Mouse (Mus musculus): Measurements from ENCODE around the gene Nfib. TPM values are rescaled to one million over a fixed set of nuclear protein-coding genes. Genes with fewer than 3 reads are reported as not detected.

Nfib gene
- polyA plus RNA-seq, 2 experiments, result 1.7 to 2.6 TPM

DNA sequence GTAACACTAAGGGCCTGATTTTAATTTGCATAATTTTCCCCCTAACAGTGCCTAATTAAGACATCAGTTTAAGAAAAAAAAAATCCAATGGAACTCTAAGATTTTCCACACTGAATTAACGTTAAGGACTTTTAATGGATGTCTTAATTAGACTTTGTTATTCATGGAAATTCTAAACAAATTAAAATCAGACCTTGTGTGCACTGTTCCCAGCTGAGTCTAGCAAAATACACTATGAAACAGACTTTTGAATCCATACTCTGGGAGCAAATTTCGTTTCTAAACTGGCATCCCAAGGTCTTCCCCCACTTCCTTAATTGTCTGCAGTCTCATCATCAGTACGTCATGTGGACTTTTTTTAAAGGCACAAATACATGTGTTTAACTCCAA is 379.4 kb downstream of the Nfib start:
- no peaks in the 10 kb centered on the region for H3K27me3 ChIP-seq (ENCODE audit: control insufficient read depth, insufficient read depth, low read length)
- no peaks in the 10 kb centered on the region for H3K9me3 ChIP-seq (ENCODE audit: control insufficient read depth, low read length)
- H3K36me3 ChIP-seq (replicated peaks; ENCODE audit: control insufficient read depth, insufficient read depth, low read depth), result no peaks in the 10 kb centered on the region
- no peak overlapping the region for H3K4me3 ChIP-seq (ENCODE audit: insufficient read depth in 1 of 2, low read depth in 2 of 2, low read length in 2 of 2)
- no peak overlapping the region for H3K4me2 ChIP-seq (ENCODE audit: low read depth)
- no peak overlapping the region for H3K9ac ChIP-seq (replicated peaks)
- TF ChIP-seq EP300 (IDR thresholded peaks at IDR 0.05; ENCODE audit: low read depth), result no peak
- TF ChIP-seq CTCF (IDR thresholded peaks at IDR 0.05; ENCODE audit: low read depth), result no peak
- H3K27ac ChIP-seq, result no peak overlapping the region
- 35% methylated on average over 3 of the region's 3 CpGs for WGBS (ENCODE audit: insufficient replicate concordance)
- ATAC-seq (ENCODE audit: insufficient read depth), result no peak
- H3K4me1 ChIP-seq (replicated peaks; ENCODE audit: control insufficient read depth in 2 of 2, insufficient read depth in 2 of 2, low read length in 1 of 2), result no peaks in the 10 kb centered on the region
- no peak for DNase-seq (ENCODE audit: low read depth in 3 of 3, low spot score in 3 of 3)

DNA sequence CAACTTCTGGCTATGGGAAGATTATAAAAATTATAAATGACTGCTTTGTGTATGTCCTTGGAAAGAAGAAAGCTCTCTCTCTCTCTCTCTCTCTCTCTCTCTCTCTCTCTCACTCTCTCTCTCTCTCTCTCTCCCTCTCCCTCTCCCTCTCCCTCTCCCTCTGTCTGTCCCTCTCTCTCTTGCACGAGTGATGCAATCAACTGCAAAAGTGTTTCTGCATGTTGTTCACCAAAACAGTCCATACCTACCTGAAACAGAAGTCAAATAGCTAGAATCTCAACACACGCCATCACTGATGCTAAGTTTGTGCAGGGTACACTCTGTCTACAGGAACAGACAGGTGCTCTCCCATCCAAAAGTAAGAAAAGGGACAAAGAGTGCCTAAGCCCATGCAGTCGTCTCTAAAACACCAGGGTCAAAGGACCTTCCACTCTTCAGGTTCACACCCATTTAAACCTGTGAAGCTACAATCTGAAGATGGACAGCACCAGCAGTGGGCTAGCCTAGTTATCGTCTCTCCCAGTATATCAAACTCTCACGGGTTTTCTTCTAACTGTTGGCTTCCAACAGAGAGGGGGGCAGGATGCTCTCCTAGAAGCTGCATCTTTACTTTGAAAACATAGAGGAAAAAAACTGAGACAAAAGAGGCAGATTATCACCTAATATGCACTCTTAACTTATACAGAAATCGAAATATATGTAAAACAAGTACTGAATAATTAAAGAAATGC is 380.0 kb downstream of the Nfib start:
- no peaks in the 10 kb centered on the region for H3K4me1 ChIP-seq (replicated peaks; ENCODE audit: control insufficient read depth in 2 of 2, insufficient read depth in 2 of 2, low read length in 1 of 2)
- H3K9me3 ChIP-seq (ENCODE audit: control insufficient read depth, low read length), result no peaks in the 10 kb centered on the region
- H3K36me3 ChIP-seq (replicated peaks; ENCODE audit: control insufficient read depth, insufficient read depth, low read depth), result no peaks in the 10 kb centered on the region
- no peaks in the 10 kb centered on the region for H3K27me3 ChIP-seq (ENCODE audit: control insufficient read depth, insufficient read depth, low read length)
- no peak overlapping the region for H3K9ac ChIP-seq (replicated peaks)
- no peak overlapping the region for H3K27ac ChIP-seq
- WGBS (ENCODE audit: insufficient replicate concordance), result 53% methylated on average over 6 of the region's 6 CpGs
- TF ChIP-seq CTCF (IDR thresholded peaks at IDR 0.05; ENCODE audit: low read depth) (no peak), EP300 (IDR thresholded peaks at IDR 0.05; ENCODE audit: low read depth) (no peak)
- ATAC-seq (ENCODE audit: insufficient read depth) (no peak), DNase-seq (ENCODE audit: low read depth in 3 of 3, low spot score in 3 of 3) (no peak)
- no peak overlapping the region for H3K4me2 ChIP-seq (ENCODE audit: low read depth)
- H3K4me3 ChIP-seq (ENCODE audit: insufficient read depth in 1 of 2, low read depth in 2 of 2, low read length in 2 of 2), result no peak overlapping the region

DNA sequence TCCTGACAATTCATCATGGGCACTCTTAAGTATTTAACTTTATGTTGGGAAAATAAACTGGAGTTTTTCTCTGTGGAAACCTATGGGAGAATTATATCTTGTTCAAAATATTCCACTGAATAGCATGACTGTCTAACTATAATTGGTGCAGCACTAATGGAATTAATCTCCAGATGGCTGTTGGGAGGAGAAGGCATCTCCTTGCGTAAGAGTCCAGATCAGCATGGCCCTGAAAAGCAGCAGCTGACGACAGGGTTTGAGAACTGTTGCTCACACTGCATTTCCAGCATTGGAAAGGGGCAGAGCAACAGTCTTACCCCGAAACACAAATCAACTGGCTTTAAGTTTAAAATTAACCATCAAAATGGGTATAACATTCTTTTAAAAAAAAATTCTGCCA is 380.6 kb downstream of the Nfib start:
- Histone ChIP-seq H3K4me2 (ENCODE audit: low read depth) (no peak overlapping the region), H3K36me3 (replicated peaks; ENCODE audit: control insufficient read depth, insufficient read depth, low read depth) (no peaks in the 10 kb centered on the region), H3K27ac (no peak overlapping the region), H3K27me3 (ENCODE audit: control insufficient read depth, insufficient read depth, low read length) (no peaks in the 10 kb centered on the region), H3K9ac (replicated peaks) (no peak overlapping the region), H3K4me3 (ENCODE audit: insufficient read depth in 1 of 2, low read depth in 2 of 2, low read length in 2 of 2) (no peak overlapping the region), H3K4me1 (replicated peaks; ENCODE audit: control insufficient read depth in 2 of 2, insufficient read depth in 2 of 2, low read length in 1 of 2) (no peaks in the 10 kb centered on the region), H3K9me3 (ENCODE audit: control insufficient read depth, low read length) (no peaks in the 10 kb centered on the region)
- ATAC-seq (ENCODE audit: insufficient read depth) (no peak), DNase-seq (ENCODE audit: low read depth in 3 of 3, low spot score in 3 of 3) (no peak)
- WGBS (ENCODE audit: insufficient replicate concordance), result 59% methylated on average over 3 of the region's 3 CpGs
- no peak for TF ChIP-seq CTCF (IDR thresholded peaks at IDR 0.05; ENCODE audit: low read depth)
- no peak for TF ChIP-seq EP300 (IDR thresholded peaks at IDR 0.05; ENCODE audit: low read depth)

DNA sequence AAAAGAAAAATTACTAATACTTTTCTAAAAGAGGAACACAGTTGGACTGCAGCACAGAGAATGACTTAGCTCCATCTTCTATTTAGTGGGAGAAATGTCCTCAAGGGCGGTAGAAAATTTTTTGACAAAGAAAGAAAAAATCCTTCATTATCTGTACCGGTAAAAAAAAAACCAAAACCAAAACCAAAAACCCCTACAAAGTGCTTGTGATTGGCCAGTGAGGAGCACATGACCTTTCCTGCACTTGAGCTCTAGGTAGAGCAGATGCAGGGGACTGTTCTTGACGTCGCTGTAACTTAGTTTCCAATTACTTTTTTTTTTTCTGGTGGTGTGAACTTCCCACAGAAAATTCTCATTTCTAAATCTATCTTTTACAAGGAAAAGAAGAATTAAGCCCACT is 384.5 kb downstream of the Nfib start:
- DNase-seq (ENCODE audit: low read depth in 3 of 3, low spot score in 3 of 3) (no peak), ATAC-seq (ENCODE audit: insufficient read depth) (no peak)
- Histone ChIP-seq H3K4me3 (ENCODE audit: insufficient read depth in 1 of 2, low read depth in 2 of 2, low read length in 2 of 2) (no peak overlapping the region), H3K27me3 (ENCODE audit: control insufficient read depth, insufficient read depth, low read length) (no peaks in the 10 kb centered on the region), H3K9ac (replicated peaks) (no peak overlapping the region), H3K4me1 (replicated peaks; ENCODE audit: control insufficient read depth in 2 of 2, insufficient read depth in 2 of 2, low read length in 1 of 2) (no peaks in the 10 kb centered on the region), H3K27ac (no peak overlapping the region), H3K4me2 (ENCODE audit: low read depth) (no peak overlapping the region), H3K36me3 (replicated peaks; ENCODE audit: control insufficient read depth, insufficient read depth, low read depth) (no peaks in the 10 kb centered on the region), H3K9me3 (ENCODE audit: control insufficient read depth, low read length) (no peaks in the 10 kb centered on the region)
- WGBS (ENCODE audit: insufficient replicate concordance), result 57% methylated on average over 4 of the region's 4 CpGs
- TF ChIP-seq CTCF (IDR thresholded peaks at IDR 0.05; ENCODE audit: low read depth), result no peak
- TF ChIP-seq EP300 (IDR thresholded peaks at IDR 0.05; ENCODE audit: low read depth), result no peak

DNA sequence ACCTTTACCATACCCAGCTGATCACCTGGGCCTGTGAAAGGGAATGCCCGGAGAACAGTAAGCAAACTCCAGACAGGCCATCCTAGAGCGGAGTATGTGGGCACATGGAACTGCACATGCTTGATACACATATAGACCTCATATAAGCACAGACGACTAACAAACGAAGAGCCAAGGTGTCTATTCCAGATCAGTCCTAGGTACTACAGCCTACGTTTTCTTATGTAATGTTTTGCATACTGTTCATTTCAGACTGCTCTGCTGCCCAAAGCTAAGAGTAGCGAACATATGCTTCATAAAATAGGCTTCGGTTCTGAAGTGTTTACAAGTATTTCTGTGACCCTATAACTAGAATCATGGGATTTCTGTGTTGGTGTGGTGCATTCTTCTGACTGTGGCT is 386.2 kb downstream of the Nfib start:
- Histone ChIP-seq H3K4me2 (ENCODE audit: low read depth) (no peak overlapping the region), H3K27me3 (ENCODE audit: control insufficient read depth, insufficient read depth, low read length) (no peaks in the 10 kb centered on the region), H3K9me3 (ENCODE audit: control insufficient read depth, low read length) (no peaks in the 10 kb centered on the region), H3K9ac (replicated peaks) (no peak overlapping the region), H3K27ac (no peak overlapping the region), H3K4me1 (replicated peaks; ENCODE audit: control insufficient read depth in 2 of 2, insufficient read depth in 2 of 2, low read length in 1 of 2) (no peaks in the 10 kb centered on the region), H3K4me3 (ENCODE audit: insufficient read depth in 1 of 2, low read depth in 2 of 2, low read length in 2 of 2) (no peak overlapping the region), H3K36me3 (replicated peaks; ENCODE audit: control insufficient read depth, insufficient read depth, low read depth) (no peaks in the 10 kb centered on the region)
- TF ChIP-seq CTCF (IDR thresholded peaks at IDR 0.05; ENCODE audit: low read depth) (no peak), EP300 (IDR thresholded peaks at IDR 0.05; ENCODE audit: low read depth) (no peak)
- DNase-seq (ENCODE audit: low read depth in 3 of 3, low spot score in 3 of 3) (no peak), ATAC-seq (ENCODE audit: insufficient read depth) (no peak)
- WGBS (ENCODE audit: insufficient replicate concordance), result 66% methylated on average over 7 of the region's 7 CpGs

Data from liver, embryonic 14.5 days (tissue).